Mouse (Mus musculus): ENCODE measurements at regions not wholly inside any gene's neighbourhood (a gene's known extent, or its start where the extent isn't known, plus 50 kb on each side); places are given as distances from the start of the nearest gene placed in this dataset.
"Not testable (repeated sequence)": the region's sequence is repeated elsewhere in the genome, so short reads cannot be mapped to it uniquely, and the experiment has no call there.

DNA sequence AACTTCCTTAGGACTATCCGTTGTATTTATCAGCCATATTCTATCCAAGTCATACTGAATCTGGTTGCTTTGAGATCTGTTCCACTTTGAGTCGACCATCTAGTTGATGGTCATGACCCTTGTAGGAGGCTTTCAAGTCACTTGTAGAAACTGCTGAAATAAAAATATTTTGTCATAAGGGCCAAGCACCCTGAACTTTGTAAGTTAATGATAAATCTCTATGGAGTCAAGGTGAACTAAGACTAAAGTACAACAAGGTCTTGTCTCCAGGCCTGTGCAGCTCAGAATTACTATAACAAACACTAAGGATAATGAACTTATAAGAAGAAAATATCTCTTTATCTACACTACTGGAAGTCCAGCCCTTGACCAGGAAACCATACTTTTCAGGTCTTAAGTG, 193.8 kb upstream of the Plxna2 start:
- Histone ChIP-seq H3K36me3 (ENCODE audit: control insufficient read depth, insufficient read depth, low read length) (no peaks in the 10 kb centered on the region), H3K4me3 (ENCODE audit: low read depth, low read length) (no peak overlapping the region), H3K9ac (ENCODE audit: low read length) (no peak overlapping the region), H3K27me3 (ENCODE audit: control insufficient read depth, insufficient read depth, low read length) (no peaks in the 10 kb centered on the region), H3K9me3 (ENCODE audit: control insufficient read depth, low read length) (no peaks in the 10 kb centered on the region), H3K27ac (replicated peaks; ENCODE audit: low read depth, low read length) (no peak overlapping the region), H3K4me2 (ENCODE audit: low read depth, severe bottlenecking) (no peak overlapping the region), H3K4me1 (ENCODE audit: control insufficient read depth, insufficient read depth, low read length) (no peaks in the 10 kb centered on the region)
- ATAC-seq (ENCODE audit: insufficient number of reproducible peaks, low FRiP score, low TSS enrichment, low read depth) (no peak), DNase-seq (ENCODE audit: low spot score) (no peak)
- 88% methylated on average over 2 of the region's 2 CpGs for WGBS

DNA sequence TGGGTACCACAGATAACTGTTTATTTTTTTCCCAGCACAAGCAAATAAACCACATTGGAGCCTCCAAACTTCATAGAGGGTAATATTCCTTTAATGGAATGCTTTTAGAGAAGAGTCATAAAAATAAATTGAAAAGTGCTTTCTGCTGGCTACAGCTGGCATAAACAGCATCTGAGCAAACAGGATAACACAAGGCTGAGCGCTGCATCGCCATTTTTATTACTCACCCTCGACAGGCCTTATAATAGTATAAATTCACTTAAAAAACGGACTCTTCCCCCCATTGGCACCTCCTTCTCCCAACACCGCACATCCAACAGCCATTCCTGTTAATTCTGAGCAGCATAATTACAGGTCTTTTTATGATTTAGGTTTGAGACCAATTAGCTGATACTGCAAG, 205.8 kb upstream of the Plxna2 start:
- no peaks in the 10 kb centered on the region for H3K4me1 ChIP-seq (ENCODE audit: control insufficient read depth, insufficient read depth, low read length)
- DNase-seq (ENCODE audit: low spot score) (no peak), ATAC-seq (ENCODE audit: insufficient number of reproducible peaks, low FRiP score, low TSS enrichment, low read depth) (no peak)
- H3K4me2 ChIP-seq (ENCODE audit: low read depth, severe bottlenecking): no peak overlapping the region
- no peak overlapping the region for H3K9ac ChIP-seq (ENCODE audit: low read length)
- no peaks in the 10 kb centered on the region for H3K36me3 ChIP-seq (ENCODE audit: control insufficient read depth, insufficient read depth, low read length)
- H3K27me3 ChIP-seq (ENCODE audit: control insufficient read depth, insufficient read depth, low read length): no peaks in the 10 kb centered on the region
- no peak overlapping the region for H3K27ac ChIP-seq (replicated peaks; ENCODE audit: low read depth, low read length)
- WGBS: 46% methylated on average over 5 of the region's 5 CpGs
- H3K4me3 ChIP-seq (ENCODE audit: low read depth, low read length): no peak overlapping the region
- no peaks in the 10 kb centered on the region for H3K9me3 ChIP-seq (ENCODE audit: control insufficient read depth, low read length)

DNA sequence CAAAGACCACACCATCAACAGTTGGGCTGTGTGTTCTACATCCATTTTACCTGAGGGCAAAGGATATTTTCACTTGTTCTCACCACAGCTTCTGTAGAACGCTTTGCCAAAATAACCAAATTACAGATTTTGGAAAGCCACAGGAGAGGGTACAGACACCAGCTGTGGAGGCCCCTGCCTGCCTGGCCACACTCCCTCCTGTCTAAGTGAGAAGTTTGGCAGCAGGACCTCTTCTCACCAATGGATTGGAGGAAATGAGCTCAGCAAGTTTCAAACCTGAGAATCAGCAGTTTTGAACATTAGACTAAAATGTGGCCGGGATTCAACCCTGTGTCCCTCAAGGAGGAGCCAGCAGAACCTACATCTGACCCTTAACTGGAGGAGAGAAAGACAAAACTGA, 206.2 kb upstream of the Plxna2 start:
- Histone ChIP-seq H3K27ac (replicated peaks; ENCODE audit: low read depth, low read length) (no peak overlapping the region), H3K4me1 (ENCODE audit: control insufficient read depth, insufficient read depth, low read length) (no peaks in the 10 kb centered on the region), H3K9ac (ENCODE audit: low read length) (no peak overlapping the region), H3K36me3 (ENCODE audit: control insufficient read depth, insufficient read depth, low read length) (no peaks in the 10 kb centered on the region), H3K27me3 (ENCODE audit: control insufficient read depth, insufficient read depth, low read length) (no peaks in the 10 kb centered on the region), H3K4me3 (ENCODE audit: low read depth, low read length) (no peak overlapping the region), H3K9me3 (ENCODE audit: control insufficient read depth, low read length) (no peaks in the 10 kb centered on the region), H3K4me2 (ENCODE audit: low read depth, severe bottlenecking) (no peak overlapping the region)
- WGBS: 68% methylated on average over 2 of the region's 2 CpGs
- no peak for DNase-seq (ENCODE audit: low spot score)
- no peak for ATAC-seq (ENCODE audit: insufficient number of reproducible peaks, low FRiP score, low TSS enrichment, low read depth)

DNA sequence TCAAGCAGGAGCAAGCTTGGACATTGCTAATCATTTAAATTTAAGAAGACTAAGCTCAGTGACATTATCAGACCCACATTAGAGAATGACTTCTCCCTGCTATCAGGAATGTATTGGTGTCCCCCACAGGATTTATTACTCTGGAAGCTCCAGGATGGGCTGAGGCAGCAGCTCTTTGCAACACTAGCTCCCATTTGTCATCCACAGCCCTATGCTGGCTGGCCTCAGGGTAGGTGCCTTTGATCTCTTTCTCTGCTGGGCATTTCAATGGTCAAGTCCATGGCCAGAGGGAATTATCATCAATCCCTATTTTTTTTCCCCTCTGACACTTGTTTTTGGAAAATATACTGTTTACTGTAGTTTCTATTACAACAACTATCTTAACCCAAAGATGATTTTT, 218.7 kb upstream of the Plxna2 start:
- no peaks in the 10 kb centered on the region for H3K4me1 ChIP-seq (ENCODE audit: control insufficient read depth, insufficient read depth, low read length)
- no peak overlapping the region for H3K27ac ChIP-seq (replicated peaks; ENCODE audit: low read depth, low read length)
- H3K4me2 ChIP-seq (ENCODE audit: low read depth, severe bottlenecking): no peak overlapping the region
- no peaks in the 10 kb centered on the region for H3K36me3 ChIP-seq (ENCODE audit: control insufficient read depth, insufficient read depth, low read length)
- H3K9ac ChIP-seq (ENCODE audit: low read length): no peak overlapping the region
- DNase-seq (ENCODE audit: low spot score): no peak
- no peaks in the 10 kb centered on the region for H3K9me3 ChIP-seq (ENCODE audit: control insufficient read depth, low read length)
- ATAC-seq (ENCODE audit: insufficient number of reproducible peaks, low FRiP score, low TSS enrichment, low read depth): no peak
- no peak overlapping the region for H3K4me3 ChIP-seq (ENCODE audit: low read depth, low read length)
- no peaks in the 10 kb centered on the region for H3K27me3 ChIP-seq (ENCODE audit: control insufficient read depth, insufficient read depth, low read length)

DNA sequence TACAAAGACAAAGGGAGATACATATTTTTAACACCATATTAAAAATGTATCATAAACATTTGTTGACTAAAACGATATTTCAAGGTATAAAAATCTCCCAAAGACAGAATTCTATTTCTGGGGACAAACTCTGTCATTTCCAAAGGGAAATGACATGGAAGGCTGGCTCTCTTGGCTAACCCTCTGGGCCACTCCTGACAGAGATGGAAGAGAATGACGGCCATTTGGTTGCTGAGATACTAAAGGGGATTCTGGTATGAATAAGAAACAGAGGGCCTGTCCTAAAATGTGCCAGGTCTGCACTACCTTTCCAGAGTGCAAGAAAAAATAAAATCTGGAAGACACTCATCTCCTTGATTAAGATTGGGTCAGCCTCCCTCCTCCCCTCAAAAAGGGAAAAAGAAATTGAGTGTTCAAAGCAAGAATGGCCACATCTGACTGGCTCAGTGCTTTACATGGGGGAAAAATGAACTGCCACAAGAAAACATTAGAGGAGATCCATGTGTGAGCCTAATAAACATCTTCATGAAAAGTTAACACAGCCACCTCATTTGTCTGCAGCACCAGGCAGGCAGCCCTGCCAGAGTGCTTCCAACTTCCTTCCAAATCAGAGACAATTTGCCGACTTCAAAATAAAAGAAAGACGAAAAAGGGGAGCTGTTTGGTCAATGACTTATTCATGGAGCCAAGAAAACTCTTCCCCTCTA, 221.1 kb upstream of the Plxna2 start:
- ATAC-seq (ENCODE audit: insufficient number of reproducible peaks, low FRiP score, low TSS enrichment, low read depth): no peak
- Histone ChIP-seq H3K9ac (ENCODE audit: low read length) (no peak overlapping the region), H3K27ac (replicated peaks; ENCODE audit: low read depth, low read length) (no peak overlapping the region), H3K27me3 (ENCODE audit: control insufficient read depth, insufficient read depth, low read length) (no peaks in the 10 kb centered on the region), H3K4me1 (ENCODE audit: control insufficient read depth, insufficient read depth, low read length) (no peaks in the 10 kb centered on the region), H3K9me3 (ENCODE audit: control insufficient read depth, low read length) (no peaks in the 10 kb centered on the region), H3K4me3 (ENCODE audit: low read depth, low read length) (no peak overlapping the region), H3K4me2 (ENCODE audit: low read depth, severe bottlenecking) (no peak overlapping the region), H3K36me3 (ENCODE audit: control insufficient read depth, insufficient read depth, low read length) (no peaks in the 10 kb centered on the region)
- DNase-seq (ENCODE audit: low spot score): no peak
- 78% methylated on average over 4 of the region's 4 CpGs for WGBS

DNA sequence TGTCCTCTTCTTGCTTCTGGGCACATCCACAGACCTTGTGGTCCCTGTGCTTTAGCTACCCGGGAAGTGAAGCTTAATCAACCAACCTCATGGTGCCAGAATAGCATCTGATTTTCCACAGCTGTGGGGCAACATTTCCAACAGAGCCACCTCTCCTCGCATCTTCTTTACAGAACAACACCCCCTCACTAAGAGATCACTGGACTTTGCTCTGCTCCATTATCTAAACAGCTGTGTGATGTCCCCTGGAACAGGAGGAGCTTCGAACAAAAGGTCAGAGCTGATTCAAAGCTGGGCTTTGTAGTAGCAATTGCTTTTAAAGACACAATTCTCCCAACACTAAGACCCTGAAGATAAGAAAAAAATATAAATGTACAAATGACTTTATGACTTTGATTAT, 224.3 kb upstream of the Plxna2 start:
- H3K27me3 ChIP-seq (ENCODE audit: control insufficient read depth, insufficient read depth, low read length): no peaks in the 10 kb centered on the region
- ATAC-seq (ENCODE audit: insufficient number of reproducible peaks, low FRiP score, low TSS enrichment, low read depth): no peak
- no peak overlapping the region for H3K4me3 ChIP-seq (ENCODE audit: low read depth, low read length)
- H3K4me1 ChIP-seq (ENCODE audit: control insufficient read depth, insufficient read depth, low read length): no peaks in the 10 kb centered on the region
- H3K36me3 ChIP-seq (ENCODE audit: control insufficient read depth, insufficient read depth, low read length): no peaks in the 10 kb centered on the region
- no peak for DNase-seq (ENCODE audit: low spot score)
- H3K27ac ChIP-seq (replicated peaks; ENCODE audit: low read depth, low read length): no peak overlapping the region
- H3K9ac ChIP-seq (ENCODE audit: low read length): no peak overlapping the region
- 54% methylated on average over 3 of the region's 3 CpGs for WGBS
- H3K9me3 ChIP-seq (ENCODE audit: control insufficient read depth, low read length): no peaks in the 10 kb centered on the region
- H3K4me2 ChIP-seq (ENCODE audit: low read depth, severe bottlenecking): no peak overlapping the region

DNA sequence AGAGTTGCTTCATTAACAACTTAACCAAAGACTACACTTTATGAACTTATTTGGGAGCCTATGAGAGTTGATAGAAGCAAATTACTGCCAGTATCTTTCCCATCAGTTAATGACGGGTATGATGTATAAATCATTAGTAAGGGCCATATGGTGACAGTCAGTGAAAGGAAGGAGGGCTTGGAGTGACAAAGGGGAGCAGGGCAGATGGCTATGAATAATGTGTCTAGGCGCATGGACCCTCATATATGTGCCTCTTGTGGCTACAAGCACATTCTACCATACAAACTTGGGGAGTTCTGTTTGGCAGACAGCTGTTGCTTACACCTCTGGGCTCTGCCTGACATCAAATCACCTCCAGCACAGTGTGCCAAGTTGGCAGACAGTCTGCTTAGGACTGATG, 227.8 kb upstream of the Plxna2 start:
- Histone ChIP-seq H3K9ac (ENCODE audit: low read length) (no peak overlapping the region), H3K4me1 (ENCODE audit: control insufficient read depth, insufficient read depth, low read length) (no peaks in the 10 kb centered on the region), H3K4me3 (ENCODE audit: low read depth, low read length) (no peak overlapping the region), H3K27me3 (ENCODE audit: control insufficient read depth, insufficient read depth, low read length) (no peaks in the 10 kb centered on the region), H3K27ac (replicated peaks; ENCODE audit: low read depth, low read length) (no peak overlapping the region), H3K4me2 (ENCODE audit: low read depth, severe bottlenecking) (no peak overlapping the region), H3K9me3 (ENCODE audit: control insufficient read depth, low read length) (no peaks in the 10 kb centered on the region), H3K36me3 (ENCODE audit: control insufficient read depth, insufficient read depth, low read length) (no peaks in the 10 kb centered on the region)
- ATAC-seq (ENCODE audit: insufficient number of reproducible peaks, low FRiP score, low TSS enrichment, low read depth) (no peak), DNase-seq (ENCODE audit: low spot score) (no peak)
- WGBS: 69% methylated on average over 2 of the region's 2 CpGs

DNA sequence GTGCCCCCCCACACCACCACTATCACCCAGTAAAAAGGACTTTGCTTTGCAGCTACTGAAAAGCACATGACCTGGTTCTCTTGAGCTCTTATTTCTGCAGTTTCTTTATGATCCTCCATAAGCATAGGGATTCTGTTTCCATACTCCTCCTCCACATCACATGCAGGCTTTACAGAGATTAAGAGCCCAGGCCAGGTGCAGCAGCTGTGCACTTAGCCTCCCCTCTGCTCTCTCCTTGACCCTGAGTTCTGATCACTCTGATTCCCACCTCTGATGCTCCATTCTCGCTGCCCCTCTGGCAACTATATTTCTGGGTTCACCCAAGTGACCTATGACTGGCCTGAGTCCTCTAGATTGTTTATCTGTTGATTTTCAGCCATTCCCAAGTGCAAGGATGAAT, 239.9 kb upstream of the Plxna2 start:
- WGBS: 83% methylated on average over 1 of the region's 1 CpGs
- ATAC-seq (ENCODE audit: insufficient number of reproducible peaks, low FRiP score, low TSS enrichment, low read depth): no peak

DNA sequence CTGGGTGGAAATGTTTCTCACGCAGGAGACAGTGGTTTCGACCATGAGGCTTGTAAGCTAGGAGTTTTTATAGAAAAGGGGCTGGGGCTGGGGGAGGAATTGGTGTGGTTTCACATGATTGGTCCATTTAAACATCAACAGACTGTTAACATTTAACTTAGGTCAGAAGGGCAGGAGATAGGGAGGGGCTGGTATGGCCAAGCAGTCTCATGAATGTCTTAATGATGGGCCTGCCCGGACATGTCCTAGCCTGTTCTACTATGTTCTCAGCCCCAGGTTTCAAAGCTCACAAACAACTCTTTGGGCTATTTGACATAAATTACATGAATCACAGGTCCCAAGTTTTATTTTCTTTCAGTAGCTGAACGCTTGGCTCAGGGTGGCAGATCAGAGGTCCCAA, 244.5 kb upstream of the Plxna2 start:
- not testable (repeated sequence) for H3K4me3 ChIP-seq (ENCODE audit: low read depth, low read length); H3K9ac ChIP-seq (ENCODE audit: low read length); H3K36me3 ChIP-seq (ENCODE audit: control insufficient read depth, insufficient read depth, low read length); H3K27ac ChIP-seq (replicated peaks; ENCODE audit: low read depth, low read length); H3K4me2 ChIP-seq (ENCODE audit: low read depth, severe bottlenecking); ATAC-seq (ENCODE audit: insufficient number of reproducible peaks, low FRiP score, low TSS enrichment, low read depth); H3K4me1 ChIP-seq (ENCODE audit: control insufficient read depth, insufficient read depth, low read length); DNase-seq (ENCODE audit: low spot score); H3K9me3 ChIP-seq (ENCODE audit: control insufficient read depth, low read length); H3K27me3 ChIP-seq (ENCODE audit: control insufficient read depth, insufficient read depth, low read length)
- 86% methylated on average over 4 of the region's 4 CpGs for WGBS

More for the DNA sequence above, 239.9 kb upstream of the Plxna2 start:
- no peak overlapping the region for H3K4me3 ChIP-seq (ENCODE audit: low read depth, low read length)
- no peaks in the 10 kb centered on the region for H3K9me3 ChIP-seq (ENCODE audit: control insufficient read depth, low read length)
- H3K27me3 ChIP-seq (ENCODE audit: control insufficient read depth, insufficient read depth, low read length): no peaks in the 10 kb centered on the region
- H3K4me1 ChIP-seq (ENCODE audit: control insufficient read depth, insufficient read depth, low read length): no peaks in the 10 kb centered on the region
- no peak overlapping the region for H3K27ac ChIP-seq (replicated peaks; ENCODE audit: low read depth, low read length)
- no peak for DNase-seq (ENCODE audit: low spot score)
- H3K36me3 ChIP-seq (ENCODE audit: control insufficient read depth, insufficient read depth, low read length): no peaks in the 10 kb centered on the region
- no peak overlapping the region for H3K4me2 ChIP-seq (ENCODE audit: low read depth, severe bottlenecking)
- no peak overlapping the region for H3K9ac ChIP-seq (ENCODE audit: low read length)
